Mouse (Mus musculus) embryonic stem cell, embryonic (primary cell): Measurements from ENCODE around the gene Dcpp3.

Experiments
- CTCF ChIA-PET, 4 experiments: fragments of 300-600 bp in 2 of 4; fragments of 350-600 bp in 2 of 4; sonication (Branson Sonifier 250); formaldehyde crosslinking; loops; one replicate each; lab custom pipeline; 2022; ENCODE audit warnings: inconsistent platforms in 2 of 4; lab: Charles Lee
- POLR2A ChIA-PET, 4 experiments: fragments of 300-600 bp in 2 of 4; fragments of 350-600 bp in 2 of 4; sonication (Branson Sonifier 250); formaldehyde crosslinking; loops; one replicate each; lab custom pipeline; 2022; ENCODE audit warnings: antibody characterized with exemption in 4 of 4, inconsistent platforms in 1 of 4; lab: Charles Lee

Dcpp3 gene

GRCm38 (mm10) chr17:23961573-23962122 is 44.4 kb downstream of the Dcpp3 start:
- ChIA-PET CTCF (interaction anchor here (0.5 to 6.8 kb wide), 10 partner anchors 9 to 348 kb away, joined by 3 to 78 read pairs (median 4); partner anchors contain the start of genes Prss32 (in 2 of the 4) and Prss41 (in 2 of the 4)), POLR2A (interaction anchor here in 2 of 4 experiments (1.2 to 2.5 kb wide), 4 partner anchors 10 to 132 kb away, joined by 3 to 7 read pairs (median 4); partner anchors contain the start of gene Elob (in 1 of the 2))

DNA sequence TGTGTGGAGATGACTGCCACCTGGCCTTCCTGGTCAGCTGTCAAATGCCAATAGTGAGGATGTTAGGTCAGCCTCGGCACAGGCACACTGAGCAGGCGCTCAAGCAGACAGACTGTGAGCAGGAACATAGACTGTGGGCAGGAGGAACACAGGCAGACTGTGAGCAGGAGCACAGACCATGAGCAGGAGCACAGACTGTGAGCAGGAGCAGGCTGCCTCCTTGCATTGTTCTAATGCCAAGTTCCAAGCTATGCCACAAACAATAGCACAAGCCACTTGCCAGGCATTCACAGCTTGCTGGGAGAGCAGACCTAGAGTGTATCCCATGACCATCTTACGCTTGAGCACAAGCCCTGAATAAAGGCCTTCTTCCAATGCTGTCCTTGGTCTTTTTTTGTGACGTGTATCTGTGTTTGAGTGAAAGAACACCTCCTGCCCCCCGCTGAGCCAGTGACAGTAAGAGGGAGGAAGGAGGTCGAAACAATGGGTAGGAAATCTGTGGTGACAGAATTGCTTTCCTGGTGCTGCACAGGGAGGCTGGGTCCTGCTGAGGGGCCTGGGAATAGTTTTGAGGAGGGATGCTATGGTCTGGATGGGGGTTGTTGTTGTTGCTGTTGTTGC is 48.7 kb downstream of the Dcpp3 start:
- CTCF ChIA-PET: interaction anchor here in 2 of 4 experiments (0.8 to 1.0 kb wide), 2 partner anchors 122 to 123 kb away, joined by 3 read pairs; partner anchors contain the start of genes Prss32 (in 2 of the 2) and Prss41 (in 2 of the 2)
- POLR2A ChIA-PET: interaction anchor here in 2 of 4 experiments (0.5 to 1.5 kb wide), 3 partner anchors 25 to 284 kb away, joined by 3 read pairs; no protein-coding TSS in a partner anchor

DNA sequence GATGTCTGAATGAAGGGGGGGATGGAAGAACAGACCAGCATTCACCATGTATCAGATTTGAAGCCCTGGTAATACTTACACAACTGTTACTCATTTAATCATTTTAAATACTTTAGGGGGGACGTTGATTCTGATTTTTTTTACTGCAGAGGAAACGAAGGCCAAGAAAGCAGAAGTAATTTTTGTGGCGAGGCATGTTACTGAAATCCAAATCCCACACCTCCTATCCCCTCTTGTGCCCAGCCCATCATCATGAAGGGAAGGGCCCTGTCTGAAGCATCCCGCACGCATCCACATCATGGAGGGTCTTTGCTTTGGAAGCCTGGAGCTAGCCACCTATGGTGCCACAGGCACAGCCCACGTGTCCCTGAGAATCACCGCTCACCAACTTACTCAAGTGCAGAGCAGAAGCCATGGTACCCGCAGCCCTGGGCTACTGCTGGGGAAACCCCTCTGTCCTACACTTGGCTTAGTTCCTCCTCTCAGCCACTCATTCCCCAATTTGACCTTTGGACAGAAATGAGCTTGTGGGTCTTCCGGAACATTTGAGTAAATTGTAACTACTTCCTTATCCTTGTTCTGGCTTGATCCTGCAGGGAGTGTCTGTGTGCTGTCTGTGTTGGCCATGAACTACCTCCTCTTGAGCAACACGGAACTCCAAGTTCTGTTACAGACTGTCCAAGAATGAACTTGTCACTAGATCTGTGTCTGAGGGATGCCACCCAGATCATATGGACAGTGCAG is 49.6 kb downstream of the Dcpp3 start:
- POLR2A ChIA-PET: interaction anchor here in 1 of 4 experiments (1.5 kb wide), 1 partner anchor 89 kb away, joined by 3 read pairs; no protein-coding TSS in a partner anchor
- CTCF ChIA-PET: interaction anchor here in 2 of 4 experiments (0.6 to 1.2 kb wide), 3 partner anchors 27 to 113 kb away, joined by 3 read pairs; no protein-coding TSS in a partner anchor

DNA sequence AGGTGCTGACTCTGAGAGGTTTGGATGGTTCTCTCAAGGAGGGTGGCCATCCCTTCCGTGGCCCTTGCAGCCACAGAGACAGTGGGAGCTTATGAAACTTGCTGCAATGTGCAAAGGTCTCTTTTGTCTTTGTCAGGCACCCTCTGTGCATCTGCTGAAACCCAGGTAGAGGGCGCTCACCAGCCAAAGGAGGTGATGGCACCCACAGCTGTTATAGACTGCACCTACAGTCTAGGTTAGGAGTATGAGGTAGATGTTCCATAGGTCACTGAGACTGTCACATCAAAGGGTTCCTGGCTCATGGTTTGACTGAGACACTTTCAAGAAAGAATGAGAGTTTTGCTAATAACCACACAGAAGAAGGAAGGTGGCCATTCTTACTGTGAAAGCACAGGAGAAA is 51.5 kb downstream of the Dcpp3 start:
- POLR2A ChIA-PET: interaction anchor here in 3 of 4 experiments (0.6 to 1.6 kb wide), 6 partner anchors 19 to 706 kb away, joined by 3 to 5 read pairs (median 4); partner anchors contain the start of genes Prss32 (in 1 of the 3) and Prss41 (in 1 of the 3)
- CTCF ChIA-PET: interaction anchor here (0.5 to 3.9 kb wide), 40 partner anchors 9 to 332 kb away, joined by 3 to 36 read pairs (median 5); partner anchors contain the start of genes Prss32 (in 2 of the 4), Prss41 (in 2 of the 4), Flywch2 (in 1 of the 4) and Prss22 (in 1 of the 4)
